Mouse (Mus musculus) CD4-positive helper T cell, adult 2 months (primary cell): Measurements from ENCODE around the gene Fads3.

Experiments
- DNase-seq: peaks from one replicate; pipeline ENCODE4 v3.0.0-alpha.2; 2012; ENCODE audit warnings: low read depth, missing footprints, low spot score

Fads3 gene

GRCm38 (mm10) chr19:10050438-10050837 lies 9.1 kb downstream of the Fads3 start:
- no peak for DNase-seq

- no peak for DNase-seq
Observed at GRCm38 (mm10) chr19:10052698-10053097, 11.3 kb downstream of the Fads3 start.

GRCm38 (mm10) chr19:10053692-10054260 lies 12.4 kb downstream of the Fads3 start:
- DNase-seq = no peak

GRCm38 (mm10) chr19:10054361-10055075 lies 13.1 kb downstream of the Fads3 start:
- DNase-seq = no peak

GRCm38 (mm10) chr19:10055261-10055660 lies 13.9 kb downstream of the Fads3 start:
- no peak for DNase-seq

GRCm38 (mm10) chr19:10055783-10056660 lies 14.7 kb downstream of the Fads3 start:
- no peak for DNase-seq

GRCm38 (mm10) chr19:10056686-10057085 lies 15.3 kb downstream of the Fads3 start:
- no peak for DNase-seq

GRCm38 (mm10) chr19:10057486-10058351 lies 16.4 kb downstream of the Fads3 start:
- no peak for DNase-seq

- DNase-seq = no peak
Observed at GRCm38 (mm10) chr19:10058352-10058825, 17.0 kb downstream of the Fads3 start.

GRCm38 (mm10) chr19:10058876-10059427 lies 17.6 kb downstream of the Fads3 start:
- DNase-seq = no peak

- DNase-seq = no peak
Observed at GRCm38 (mm10) chr19:10059911-10060567, 18.7 kb downstream of the Fads3 start.

- no peak for DNase-seq
Observed at GRCm38 (mm10) chr19:10060783-10061590, 19.6 kb downstream of the Fads3 start.

GRCm38 (mm10) chr19:10061624-10062023 lies 20.3 kb downstream of the Fads3 start:
- no peak for DNase-seq

GRCm38 (mm10) chr19:10062292-10062691 lies 20.9 kb downstream of the Fads3 start:
- no peak for DNase-seq

GRCm38 (mm10) chr19:10062862-10063261 lies 21.5 kb downstream of the Fads3 start:
- DNase-seq = no peak

GRCm38 (mm10) chr19:10064173-10065012 lies 23.0 kb downstream of the Fads3 start:
- DNase-seq = no peak

GRCm38 (mm10) chr19:10065465-10066188 lies 24.3 kb downstream of the Fads3 start:
- no peak for DNase-seq

- DNase-seq = no peak
Observed at GRCm38 (mm10) chr19:10066189-10066500, 24.8 kb downstream of the Fads3 start.
